Mouse (Mus musculus) ES-E14 (cell line): ENCODE measurements around the gene Gm5965. TPM values are rescaled to one million over a fixed set of nuclear protein-coding genes. Genes with fewer than 3 reads are reported as not detected.

Experiments used
- DNase-seq: peaks from one replicate; pipeline ENCODE4 v3.0.0-alpha.2; 2013; ENCODE audit warnings: low read depth, low spot score
- H3K27ac ChIP-seq: 2 replicates; pipeline ENCODE4 v1.5.1; 2012; ENCODE audit warnings: low read depth, mild to moderate bottlenecking, low read length, moderate library complexity, mixed read lengths; ENCODE audit not compliant: poor library complexity, insufficient read depth, severe bottlenecking
- H3K36me3 ChIP-seq: 2 replicates; pipeline ENCODE4 v1.6.1; 2012; ENCODE audit warnings: mild to moderate bottlenecking, low read length, moderate library complexity, mixed read lengths; ENCODE audit not compliant: control insufficient read depth, poor library complexity, insufficient read depth, severe bottlenecking
- H3K4me1 ChIP-seq, 2 experiments: fragments of 150-350 bp in 1 of 2; sonication (generic) in 1 of 2; 2 replicates each; pipeline ENCODE4 v1.6.1; 2012; ENCODE audit warnings: low read length in 2 of 2, mild to moderate bottlenecking in 1 of 2, mixed read lengths in 1 of 2; ENCODE audit not compliant: control insufficient read depth in 2 of 2, insufficient read depth in 2 of 2, poor library complexity in 1 of 2
- H3K4me3 ChIP-seq, 2 experiments: fragments of 150-350 bp in 1 of 2; sonication (generic) in 1 of 2; 2 replicates each; pipeline ENCODE4 v1.5.1; 2012; ENCODE audit warnings: low read length in 2 of 2, low read depth in 1 of 2, mild to moderate bottlenecking in 1 of 2, mixed read lengths in 1 of 2; ENCODE audit not compliant: insufficient read depth in 1 of 2, poor library complexity in 1 of 2, severe bottlenecking in 1 of 2
- H3K9ac ChIP-seq: 2 replicates; pipeline ENCODE4 v1.6.1; 2012; ENCODE audit warnings: low read depth, mild to moderate bottlenecking, low read length, mixed read lengths; ENCODE audit not compliant: poor library complexity, insufficient read depth, severe bottlenecking
- H3K9me3 ChIP-seq: fragments of 150-350 bp; sonication (generic); 2 replicates; pipeline ENCODE4 v1.6.1; 2012; ENCODE audit warnings: low read depth, mild to moderate bottlenecking, low read length; ENCODE audit not compliant: control insufficient read depth, insufficient read depth
- CHD2 ChIP-seq: IDR thresholded peaks from 2 replicates; pipeline ENCODE4 v1.6.1; 2014; ENCODE audit warnings: mild to moderate bottlenecking, low read depth, low read length, inconsistent platforms
- HCFC1 ChIP-seq: IDR thresholded peaks from 2 replicates; pipeline ENCODE4 v1.6.1; 2012; ENCODE audit warnings: low read length, inconsistent platforms, borderline replicate concordance; ENCODE audit not compliant: insufficient read depth
- MAFK ChIP-seq: IDR thresholded peaks from 2 replicates; pipeline ENCODE4 v1.6.1; 2014; ENCODE audit warnings: mild to moderate bottlenecking, low read depth, low read length, inconsistent platforms; ENCODE audit not compliant: insufficient read depth
- ZC3H11A ChIP-seq: IDR thresholded peaks from 2 replicates; pipeline ENCODE4 v1.6.1; 2012; ENCODE audit warnings: low read depth, mild to moderate bottlenecking, inconsistent platforms, low read length, borderline replicate concordance
- ZNF384 ChIP-seq: IDR thresholded peaks from 2 replicates; pipeline ENCODE4 v1.6.1; 2012; ENCODE audit warnings: low read depth, low read length, inconsistent platforms
- in situ Hi-C, 2 experiments: fragments of 600-800 bp; cut with MboI; formaldehyde crosslinking; loops; one replicate each; pipeline ENCODE4 v1.15.1; 2025; ENCODE audit warnings: low sequenced_read_pairs in 2 of 2, inconsistent platforms in 1 of 2; ENCODE audit not compliant: unreplicated experiment in 2 of 2
- total RNA-seq: library from RNA; depleted of rRNA; stranded (reverse); fragments of 300-350 nt; gene quantifications from 2 replicates; pipeline ENCODE4 v1.2.3, GENCODE M21; 2012; rRNA removed

Gene Gm5965
- total RNA-seq, 1 experiment: not detected

DNA sequence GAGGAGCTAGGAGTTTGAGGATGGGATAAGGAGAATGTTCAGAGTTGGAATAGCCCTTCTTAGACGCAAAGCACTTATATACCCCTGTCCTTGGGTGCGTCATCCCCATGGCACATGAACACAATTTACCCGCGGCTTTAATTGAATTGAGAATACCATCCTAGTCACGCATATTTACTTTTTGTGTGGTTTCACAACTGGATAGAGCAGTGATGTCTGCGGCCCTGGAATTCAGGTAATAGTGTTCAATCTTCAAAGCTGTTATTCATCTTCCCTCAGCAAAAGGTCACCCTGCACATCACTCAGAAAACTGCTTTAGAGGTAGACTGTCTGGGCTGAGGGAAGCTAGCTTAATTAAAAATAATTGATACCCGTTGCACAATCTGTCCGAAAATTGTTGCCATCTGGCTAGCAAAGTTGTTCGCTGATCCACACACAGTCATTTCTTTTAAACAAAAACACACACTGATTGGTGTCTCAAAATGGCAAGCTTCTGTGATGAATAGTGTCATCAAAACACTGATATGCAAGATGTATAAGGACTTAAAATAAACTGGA is 48.5 kb downstream of the Gm5965 start, which contains the start of gene Krtap14:
Krtap14 (minus strand) TSS at position 51 of the 558 bp plus-strand sequence.
- no peak within 1 kb of the TSS for H3K4me3 ChIP-seq
- no peak for DNase-seq
- in situ Hi-C loops: no loop called here
- no peaks in the 10 kb centered on the region for H3K4me1 ChIP-seq
- H3K9me3 ChIP-seq: no peaks in the 10 kb centered on the region
- H3K27ac ChIP-seq: no peak within 1 kb of the TSS
- TF ChIP-seq MAFK (no peak), HCFC1 (no peak), CHD2 (no peak), ZC3H11A (no peak), ZNF384 (no peak)
- H3K36me3 ChIP-seq: no peaks in the 10 kb centered on the region
- H3K9ac ChIP-seq: no peak within 1 kb of the TSS

DNA sequence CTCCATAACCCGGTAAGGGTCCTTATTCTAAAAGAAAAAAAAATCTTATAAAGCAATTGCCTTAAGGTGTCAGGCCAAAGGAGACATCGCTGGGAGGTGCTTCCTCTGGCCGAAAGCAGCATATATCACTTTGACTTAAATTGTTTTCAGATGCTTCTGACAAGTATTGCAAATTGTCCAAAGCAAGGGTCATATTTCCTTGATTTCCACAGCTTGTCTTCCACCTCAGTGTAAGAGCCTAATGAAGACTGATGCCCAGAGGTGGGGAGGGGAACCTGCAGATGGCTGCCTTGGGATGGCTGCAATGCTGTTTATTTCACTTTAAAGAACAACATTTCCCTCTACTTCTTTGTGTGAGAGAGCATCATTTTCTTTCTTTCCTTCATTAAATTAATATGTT is 49.3 kb downstream of the Gm5965 start:
- TF ChIP-seq ZC3H11A (no peak), MAFK (no peak), CHD2 (no peak)
- Histone ChIP-seq H3K9ac (no peak overlapping the region), H3K36me3 (no peaks in the 10 kb centered on the region), H3K9me3 (no peaks in the 10 kb centered on the region), H3K4me1 (no peaks in the 10 kb centered on the region), H3K27ac (no peak overlapping the region), H3K4me3 (no peak overlapping the region)
- DNase-seq: no peak
- in situ Hi-C loops: no loop called here

Other genes starting within 250 kb of the Gm5965 start
- 0.09 TPM in 1 of 2 replicates, not detected in the other for gene Cldn8, start 214.7 kb upstream of the Gm5965 start, total RNA-seq
- gene Krtap24-1, start 165.6 kb upstream of the Gm5965 start, total RNA-seq: not detected in 2 replicates
- gene 2310079G19Rik, start 150.2 kb upstream of the Gm5965 start, total RNA-seq: not detected in 2 replicates
- not detected in 2 replicates for gene Krtap26-1, start 130.1 kb upstream of the Gm5965 start, total RNA-seq
- not detected in 2 replicates for gene Krtap27-1, start 106.2 kb upstream of the Gm5965 start, total RNA-seq
- not detected in 2 replicates for gene 2310061N02Rik, start 69.9 kb upstream of the Gm5965 start, total RNA-seq
- gene Krtap13-1, start 49.0 kb upstream of the Gm5965 start, total RNA-seq: not detected in 2 replicates
- not detected in 2 replicates for gene Krtap13, start 26.3 kb upstream of the Gm5965 start, total RNA-seq
- not detected in 2 replicates for gene 2310034C09Rik, start 19.0 kb upstream of the Gm5965 start, total RNA-seq
- not detected in 2 replicates for gene 2310057N15Rik, start 3.7 kb upstream of the Gm5965 start, total RNA-seq
- not detected in 2 replicates for gene Gm20741, start 34.3 kb downstream of the Gm5965 start, total RNA-seq
- not detected in 2 replicates for gene Krtap15, start 42.3 kb downstream of the Gm5965 start, total RNA-seq
- not detected in 2 replicates for gene Krtap14, start 48.2 kb downstream of the Gm5965 start, total RNA-seq
- gene Krtap19-1, start 91.5 kb downstream of the Gm5965 start, total RNA-seq: not detected in 2 replicates
- not detected in 2 replicates for gene Krtap19-2, start 96.4 kb downstream of the Gm5965 start, total RNA-seq
- not detected in 2 replicates for gene Krtap19-3, start 100.1 kb downstream of the Gm5965 start, total RNA-seq
- gene Krtap19-4, start 107.2 kb downstream of the Gm5965 start, total RNA-seq: not detected in 2 replicates
- not detected in 2 replicates for gene Krtap19-5, start 118.6 kb downstream of the Gm5965 start, total RNA-seq
- gene Krtap19-9b, start 154.4 kb downstream of the Gm5965 start, total RNA-seq: not detected in 2 replicates
- gene Krtap16-3, start 185.0 kb downstream of the Gm5965 start, total RNA-seq: not detected in 2 replicates
- gene Krtap22-2, start 232.9 kb downstream of the Gm5965 start, total RNA-seq: not detected in 2 replicates
- gene Gm10229, start 237.4 kb downstream of the Gm5965 start, total RNA-seq: not detected in 2 replicates